25 mouse cellular contexts compared by ENCODE assay signal in genomic region chr3:68711510-68711909, GRCm38 (mm10). TPM values are rescaled to one million over a fixed set of nuclear protein-coding genes. Genes with fewer than 3 reads are reported as not detected.
DNase-seq lines count a peak whose midpoint lies in the region; ATAC-seq and TF ChIP-seq lines count a peak whose summit lies in the region.
"Had no signal": no experiment of that assay in that cellular context is flagged by ENCODE, and none has a peak within 500 bp of the region (broad histone marks: within the 10 kb centered on the region; RNA-seq: fewer than 3 reads in every experiment).

No protein-coding gene starts in this region.

- WGBS in liver, postnatal 0 days (ENCODE audit: insufficient replicate concordance) = 75% methylated on average over 5 of the region's 5 CpGs
- WGBS in liver, embryonic 11.5 days = 86% methylated on average over 5 of the region's 5 CpGs
- WGBS in neural tube, embryonic 13.5 days = 83% methylated on average over 5 of the region's 5 CpGs

- DNase-seq in heart, adult 11 months = peak; percentile 86
- DNase-seq in heart, adult 9 months (ENCODE audit: low spot score in 2 of 2) = no peak
- DNase-seq in liver, postnatal 0 days = peak; percentile 7
- DNase-seq in liver, embryonic 11.5 days (ENCODE audit: low spot score) = no peak
- DNase-seq in neural tube, embryonic 10.5 days (ENCODE audit: extremely low spot score, low spot score) = no peak
- DNase-seq: adrenal gland, adult 8-10 months; adrenal gland, postnatal 14 days; adrenal gland, postnatal 36 days; B cell, adult 2 months; cerebellum, adult 11-12 months; cerebellum, adult 2 months; cerebellum, adult 9-10 months; cerebellum, postnatal 10 days; cerebellum, postnatal 25 days had no signal

- H3K9me3 ChIP-seq in liver, postnatal 0 days (ENCODE audit: low read length) = no peaks in the 10 kb centered on the region
- no peaks in the 10 kb centered on the region for H3K9me3 ChIP-seq in liver, embryonic 11.5 days (ENCODE audit: control insufficient read depth, low read length)
- no peaks in the 10 kb centered on the region for H3K9me3 ChIP-seq in neural tube, embryonic 13.5 days
- H3K9me3 ChIP-seq: embryonic facial prominence, embryonic 10.5 days; embryonic facial prominence, embryonic 12.5 days; forebrain, embryonic 12.5 days; G1E had no signal

- no peak overlapping the region for H3K4me2 ChIP-seq in liver, postnatal 0 days (ENCODE audit: low read depth, low read length)
- no peak overlapping the region for H3K4me2 ChIP-seq in liver, embryonic 11.5 days
- no peak overlapping the region for H3K4me2 ChIP-seq in neural tube, embryonic 13.5 days
- H3K4me2 ChIP-seq: embryonic facial prominence, embryonic 12.5 days; forebrain, embryonic 12.5 days had no signal

- no peak for TF ChIP-seq EP300 in liver, postnatal 0 days (IDR thresholded peaks at IDR 0.05; ENCODE audit: low read depth)

- no peaks in the 10 kb centered on the region; the same call in 1 of the 2 replicates for H3K4me1 ChIP-seq in liver, postnatal 0 days (ENCODE audit: insufficient read depth)
- H3K4me1 ChIP-seq in liver, embryonic 11.5 days (replicated peaks; ENCODE audit: control insufficient read depth, insufficient read depth, low read length) = no peaks in the 10 kb centered on the region
- H3K4me1 ChIP-seq in neural tube, embryonic 13.5 days (replicated peaks) = no peaks in the 10 kb centered on the region
- H3K4me1 ChIP-seq: embryonic facial prominence, embryonic 10.5 days; embryonic facial prominence, embryonic 12.5 days; forebrain, embryonic 12.5 days had no signal

- H3K27ac ChIP-seq in liver, postnatal 0 days (ENCODE audit: low read depth) = no peak overlapping the region
- H3K27ac ChIP-seq in liver, embryonic 11.5 days (ENCODE audit: low read depth, low read length) = no peak overlapping the region
- H3K27ac ChIP-seq in neural tube, embryonic 13.5 days (replicated peaks) = no peak overlapping the region
- H3K27ac ChIP-seq: embryonic facial prominence, embryonic 10.5 days; embryonic facial prominence, embryonic 12.5 days; forebrain, embryonic 12.5 days had no signal

- no peaks in the 10 kb centered on the region for H3K36me3 ChIP-seq in liver, postnatal 0 days (replicated peaks; ENCODE audit: insufficient read depth, low read length)
- no peaks in the 10 kb centered on the region for H3K36me3 ChIP-seq in liver, embryonic 11.5 days (ENCODE audit: control insufficient read depth, insufficient read depth, low read length)
- no peaks in the 10 kb centered on the region for H3K36me3 ChIP-seq in neural tube, embryonic 13.5 days
- H3K36me3 ChIP-seq: embryonic facial prominence, embryonic 10.5 days; embryonic facial prominence, embryonic 12.5 days; forebrain, embryonic 12.5 days; G1E had no signal

- H3K4me3 ChIP-seq in liver, postnatal 0 days (ENCODE audit: low read depth, low read length) = no peak overlapping the region
- H3K4me3 ChIP-seq in liver, embryonic 11.5 days (ENCODE audit: low read depth, low read length) = no peak overlapping the region
- H3K4me3 ChIP-seq in neural tube, embryonic 13.5 days = no peak overlapping the region
- H3K4me3 ChIP-seq: embryonic facial prominence, embryonic 10.5 days; embryonic facial prominence, embryonic 12.5 days; forebrain, embryonic 12.5 days had no signal

- TF ChIP-seq CTCF in liver, postnatal 0 days (IDR thresholded peaks at IDR 0.05; ENCODE audit: low read depth) = no peak

- ATAC-seq in liver, postnatal 0 days = no peak
- no peak for ATAC-seq in liver, embryonic 11.5 days (replicated peaks; ENCODE audit: low FRiP score)
- 0 out of 2 replicates have a peak, but pooled peaks have one; percentile 36 for ATAC-seq in neural tube, embryonic 13.5 days (ENCODE audit: low read depth)
- ATAC-seq: activated CD4-positive, CD25-positive, alpha-beta regulatory T cell, adult 4 months; CD4-positive, CD25-positive, alpha-beta regulatory T cell, adult 4 months; forebrain, embryonic 14.5 days; forebrain, embryonic 16.5 days; Patski had no signal

- no peak overlapping the region for H3K9ac ChIP-seq in liver, postnatal 0 days (replicated peaks)
- H3K9ac ChIP-seq in liver, embryonic 11.5 days (ENCODE audit: low read depth, low read length) = no peak overlapping the region
- H3K9ac ChIP-seq in neural tube, embryonic 13.5 days = no peak overlapping the region
- H3K9ac ChIP-seq: embryonic facial prominence, embryonic 12.5 days; forebrain, embryonic 12.5 days had no signal

- H3K27me3 ChIP-seq in liver, postnatal 0 days (ENCODE audit: insufficient read depth, low read length) = no peaks in the 10 kb centered on the region
- no peaks in the 10 kb centered on the region for H3K27me3 ChIP-seq in liver, embryonic 11.5 days (replicated peaks; ENCODE audit: control insufficient read depth, insufficient read depth, low read length)
- H3K27me3 ChIP-seq in neural tube, embryonic 13.5 days = no peaks in the 10 kb centered on the region; the same call in 1 of the 2 replicates
- H3K27me3 ChIP-seq: CH12.LX; embryonic facial prominence, embryonic 12.5 days; forebrain, embryonic 12.5 days; Patski had no signal

RNA-seq across cellular contexts. Expression of gene Il12a, which starts 21.1 kb away (rescaled TPM):
- polyA plus RNA-seq in liver, postnatal 0 days (2015; fragmentation: Nextera tagmentation; extraction: Ambion mirVana) = 3.1 and 3.2 TPM in 2 replicates
- 4.2 and 4.7 TPM in 2 replicates for polyA plus RNA-seq in liver, embryonic 11.5 days (2014; fragmentation: Nextera tagmentation; extraction: Ambion mirVana)
- 0.32 TPM in 1 of 2 replicates, not detected in the other for polyA plus RNA-seq in neural tube, embryonic 13.5 days (2015; fragmentation: Nextera tagmentation; extraction: Ambion mirVana)
- polyA plus RNA-seq: activated CD4-positive, CD25-positive, alpha-beta regulatory T cell, adult 4 months; embryonic facial prominence, embryonic 10.5 days; G1E; Patski had no signal

Comparison
In these comparisons a context has a peak if more than half of its experiments do, and no peak if none do; other contexts are left out.
1. DNase-seq: peak in heart, adult 11 months (single experiment) and liver, postnatal 0 days (single experiment); none in heart, adult 9 months (0 of 2), liver, embryonic 11.5 days (single experiment) and neural tube, embryonic 10.5 days (single experiment).